Mouse (Mus musculus): ENCODE measurements around the gene Meis1. TPM values are rescaled to one million over a fixed set of nuclear protein-coding genes. Genes with fewer than 3 reads are reported as not detected.

Gene Meis1
- total and polyA plus RNA-seq, 3 experiments, result 0.64 to 4.3 (median 0.98) TPM

DNA sequence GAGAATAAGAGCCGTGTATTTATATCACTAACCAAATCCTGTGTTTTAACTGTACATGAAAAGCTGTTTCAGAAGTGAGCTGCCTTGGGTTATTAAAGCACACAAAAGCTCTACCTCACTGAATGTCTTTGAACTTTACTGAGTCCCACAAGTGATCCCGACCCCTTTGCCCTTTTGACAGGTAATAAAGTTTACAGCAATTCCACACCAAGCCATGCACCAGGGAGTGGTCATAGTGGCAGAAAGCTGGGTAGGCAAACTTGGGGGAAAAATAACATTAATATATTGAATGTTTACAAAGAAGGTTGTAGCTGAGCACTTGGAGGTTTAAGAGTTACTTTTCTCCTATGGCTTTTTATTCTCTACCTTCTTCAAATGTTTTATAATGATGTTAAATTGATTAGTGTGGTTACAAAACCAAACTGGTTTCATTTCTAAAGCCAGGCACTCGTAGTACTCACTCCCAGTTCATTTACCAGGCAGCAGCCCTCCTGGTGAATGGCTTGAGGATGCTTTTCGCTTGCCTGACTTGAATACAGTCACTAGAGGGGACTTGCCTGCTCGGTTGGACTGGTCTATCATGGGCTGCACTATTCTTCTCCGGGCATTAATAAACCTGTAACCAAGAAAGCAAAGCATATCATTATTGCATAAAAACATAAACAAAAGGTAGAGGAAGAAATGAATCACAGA lies 133.6 kb downstream of the Meis1 start:
- peaks cover 7% of the 10 kb centered on the region for H3K27me3 ChIP-seq (ENCODE audit: insufficient read depth, low read length)
- TF ChIP-seq GATA1 (IDR thresholded peaks at IDR 0.05; ENCODE audit: borderline replicate concordance, low read length) (no peak), TAL1 (conservative IDR thresholded peaks at IDR 0.05; ENCODE audit: low read depth, low read length) (no peak), CTCF (IDR thresholded peaks at IDR 0.05; ENCODE audit: low read depth, low read length) (no peak), GATA2 (IDR thresholded peaks at IDR 0.05; ENCODE audit: borderline replicate concordance, low read depth, low read length) (no peak)
- ATAC-seq (ENCODE audit: extremely low read depth, insufficient number of reproducible peaks, low FRiP score, poor library complexity, severe bottlenecking) (no peak), DNase-seq (ENCODE audit: low spot score) (no peak)
- no peaks in the 10 kb centered on the region for H3K9me3 ChIP-seq (replicated peaks)
- no peak overlapping the region for H3K4me3 ChIP-seq (ENCODE audit: low read depth, low read length)
- H3K36me3 ChIP-seq (replicated peaks), result no peaks in the 10 kb centered on the region
- H3K4me1 ChIP-seq (ENCODE audit: insufficient read depth, low read depth, low read length), result no peaks in the 10 kb centered on the region

DNA sequence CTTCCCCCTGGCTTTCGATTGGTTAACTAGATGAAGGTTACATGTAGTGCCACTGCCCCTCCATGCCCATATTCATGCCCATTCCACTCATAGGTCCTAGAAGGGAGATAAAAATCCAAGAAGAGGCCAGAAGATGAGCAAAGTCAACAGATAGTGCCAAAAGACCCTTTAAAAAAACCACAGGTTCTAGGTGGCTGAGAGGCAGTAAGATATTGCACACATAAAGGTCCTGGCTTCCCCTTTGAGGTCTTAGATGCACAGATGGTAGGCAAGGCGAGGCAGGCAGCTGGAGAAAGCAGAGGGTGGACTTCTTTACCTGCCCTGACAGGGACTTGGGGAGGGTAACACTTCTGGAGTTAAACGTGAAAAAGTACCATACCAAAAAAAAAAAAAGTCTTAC lies 134.8 kb downstream of the Meis1 start:
- H3K27me3 ChIP-seq (ENCODE audit: insufficient read depth, low read length), result peaks cover 7% of the 10 kb centered on the region
- H3K36me3 ChIP-seq (replicated peaks), result no peaks in the 10 kb centered on the region
- H3K4me1 ChIP-seq (ENCODE audit: insufficient read depth, low read depth, low read length), result no peaks in the 10 kb centered on the region
- ATAC-seq (ENCODE audit: extremely low read depth, insufficient number of reproducible peaks, low FRiP score, poor library complexity, severe bottlenecking) (no peak), DNase-seq (ENCODE audit: low spot score) (no peak)
- H3K9me3 ChIP-seq (replicated peaks), result no peaks in the 10 kb centered on the region
- no peak overlapping the region for H3K4me3 ChIP-seq (ENCODE audit: low read depth, low read length)
- TF ChIP-seq GATA1 (IDR thresholded peaks at IDR 0.05; ENCODE audit: borderline replicate concordance, low read length), result no peak
- no peak for TF ChIP-seq CTCF (IDR thresholded peaks at IDR 0.05; ENCODE audit: low read depth, low read length)
- no peak for TF ChIP-seq TAL1 (conservative IDR thresholded peaks at IDR 0.05; ENCODE audit: low read depth, low read length)
- no peak for TF ChIP-seq GATA2 (IDR thresholded peaks at IDR 0.05; ENCODE audit: borderline replicate concordance, low read depth, low read length)
- no peak for TF ChIP-seq POLR2AphosphoS5 (IDR thresholded peaks at IDR 0.05; ENCODE audit: insufficient replicate concordance, low read depth, low read length)

DNA sequence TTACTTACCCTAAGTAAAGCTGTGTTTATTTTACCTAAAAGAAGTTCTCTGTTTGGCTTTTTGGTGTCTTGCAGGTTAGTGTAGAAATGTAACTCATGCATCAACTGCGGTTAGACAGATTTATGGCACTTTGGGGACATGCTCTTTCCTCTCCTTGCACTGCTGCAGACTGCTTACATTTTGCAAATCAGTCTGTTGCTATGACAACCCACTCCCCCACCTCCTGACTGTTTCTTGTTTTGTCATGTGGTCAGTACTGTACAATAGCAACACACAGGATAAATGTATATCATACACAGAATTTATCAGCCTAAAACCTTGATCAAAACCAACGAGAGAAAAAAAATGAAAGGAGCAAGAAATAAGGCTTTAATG lies 135.3 kb downstream of the Meis1 start:
- Histone ChIP-seq H3K27me3 (ENCODE audit: insufficient read depth, low read length) (peaks cover 7% of the 10 kb centered on the region), H3K4me1 (ENCODE audit: insufficient read depth, low read depth, low read length) (no peaks in the 10 kb centered on the region), H3K4me3 (ENCODE audit: low read depth, low read length) (no peak overlapping the region), H3K36me3 (replicated peaks) (no peaks in the 10 kb centered on the region), H3K9me3 (replicated peaks) (no peaks in the 10 kb centered on the region)
- no peak for ATAC-seq (ENCODE audit: extremely low read depth, insufficient number of reproducible peaks, low FRiP score, poor library complexity, severe bottlenecking)
- no peak for TF ChIP-seq CTCF (IDR thresholded peaks at IDR 0.05; ENCODE audit: low read depth, low read length)
- no peak for TF ChIP-seq GATA2 (IDR thresholded peaks at IDR 0.05; ENCODE audit: borderline replicate concordance, low read depth, low read length)
- no peak for TF ChIP-seq TAL1 (conservative IDR thresholded peaks at IDR 0.05; ENCODE audit: low read depth, low read length)
- no peak for TF ChIP-seq POLR2AphosphoS5 (IDR thresholded peaks at IDR 0.05; ENCODE audit: insufficient replicate concordance, low read depth, low read length)
- TF ChIP-seq GATA1 (IDR thresholded peaks at IDR 0.05; ENCODE audit: borderline replicate concordance, low read length), result no peak
- no peak for DNase-seq (ENCODE audit: low spot score)

DNA sequence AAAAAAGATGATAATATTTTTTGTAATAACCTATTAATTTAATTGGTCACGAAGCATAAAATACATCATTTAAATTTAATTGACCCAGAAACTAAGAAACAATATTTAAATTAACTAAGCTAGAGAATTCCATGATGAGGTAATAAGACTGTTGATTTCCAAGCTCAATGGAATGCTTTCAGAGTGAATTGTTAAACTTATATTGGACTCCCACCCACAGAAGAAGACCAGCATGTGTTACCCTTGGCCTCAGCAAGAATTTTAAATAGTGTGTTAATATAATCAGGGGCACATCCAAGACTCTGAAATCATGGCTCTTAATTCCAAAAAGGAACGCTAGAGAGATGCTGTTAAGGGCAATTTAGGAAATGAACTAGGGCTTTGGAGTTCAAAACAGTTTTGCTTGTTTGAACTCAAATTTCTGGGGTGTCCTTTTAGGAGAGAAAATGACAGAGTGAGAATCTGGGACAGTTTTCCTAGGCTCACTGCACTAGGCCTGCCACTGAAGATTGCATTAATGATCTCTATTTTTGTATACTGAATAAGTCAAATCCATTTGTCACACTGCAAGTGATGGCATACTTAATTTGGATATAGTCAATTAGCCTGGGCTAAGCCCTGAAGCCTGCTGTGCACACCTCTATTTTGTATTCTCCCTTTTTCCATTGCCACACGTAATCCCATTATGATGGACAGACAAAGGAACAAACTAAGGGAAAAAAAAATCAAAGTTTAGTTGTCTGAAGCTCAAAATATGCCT lies 135.9 kb downstream of the Meis1 start:
- H3K4me3 ChIP-seq (ENCODE audit: low read depth, low read length), result no peak overlapping the region
- no peak for TF ChIP-seq POLR2AphosphoS5 (IDR thresholded peaks at IDR 0.05; ENCODE audit: insufficient replicate concordance, low read depth, low read length)
- TF ChIP-seq CTCF (IDR thresholded peaks at IDR 0.05; ENCODE audit: low read depth, low read length), result no peak
- no peak for TF ChIP-seq GATA2 (IDR thresholded peaks at IDR 0.05; ENCODE audit: borderline replicate concordance, low read depth, low read length)
- no peak for TF ChIP-seq TAL1 (conservative IDR thresholded peaks at IDR 0.05; ENCODE audit: low read depth, low read length)
- TF ChIP-seq GATA1 (IDR thresholded peaks at IDR 0.05; ENCODE audit: borderline replicate concordance, low read length), result no peak
- peaks cover 10% of the 10 kb centered on the region for H3K27me3 ChIP-seq (ENCODE audit: insufficient read depth, low read length)
- H3K9me3 ChIP-seq (replicated peaks), result no peaks in the 10 kb centered on the region
- H3K36me3 ChIP-seq (replicated peaks), result no peaks in the 10 kb centered on the region
- DNase-seq (ENCODE audit: low spot score) (no peak), ATAC-seq (ENCODE audit: extremely low read depth, insufficient number of reproducible peaks, low FRiP score, poor library complexity, severe bottlenecking) (no peak)
- peaks cover 3% of the 10 kb centered on the region; the same call in 1 of the 2 replicates for H3K4me1 ChIP-seq (ENCODE audit: insufficient read depth, low read depth, low read length)

DNA sequence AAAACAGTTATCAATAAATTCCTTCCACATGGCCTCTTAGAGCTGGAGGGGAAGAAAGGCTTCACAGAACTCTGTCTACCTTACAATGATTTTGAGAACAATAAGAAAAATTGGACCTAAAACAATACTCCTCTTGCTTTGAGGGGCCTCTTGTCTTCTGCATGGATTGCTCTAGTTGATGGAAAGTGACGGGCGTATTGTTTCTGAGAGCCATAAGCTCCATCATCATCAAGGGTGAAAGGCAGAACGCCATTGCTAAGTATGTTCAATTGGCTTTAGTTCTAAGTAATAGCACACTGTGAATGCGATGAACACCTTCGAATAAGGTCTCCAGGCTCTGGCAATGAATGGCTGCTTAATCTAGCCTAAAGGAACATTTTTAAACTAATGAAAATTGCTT lies 136.5 kb downstream of the Meis1 start:
- TF ChIP-seq GATA2 (IDR thresholded peaks at IDR 0.05; ENCODE audit: borderline replicate concordance, low read depth, low read length), result no peak
- no peak for TF ChIP-seq GATA1 (IDR thresholded peaks at IDR 0.05; ENCODE audit: borderline replicate concordance, low read length)
- TF ChIP-seq POLR2AphosphoS5 (IDR thresholded peaks at IDR 0.05; ENCODE audit: insufficient replicate concordance, low read depth, low read length), result no peak
- TF ChIP-seq TAL1 (conservative IDR thresholded peaks at IDR 0.05; ENCODE audit: low read depth, low read length), result no peak
- TF ChIP-seq CTCF (IDR thresholded peaks at IDR 0.05; ENCODE audit: low read depth, low read length), result no peak
- ATAC-seq (ENCODE audit: extremely low read depth, insufficient number of reproducible peaks, low FRiP score, poor library complexity, severe bottlenecking), result no peak

DNA sequence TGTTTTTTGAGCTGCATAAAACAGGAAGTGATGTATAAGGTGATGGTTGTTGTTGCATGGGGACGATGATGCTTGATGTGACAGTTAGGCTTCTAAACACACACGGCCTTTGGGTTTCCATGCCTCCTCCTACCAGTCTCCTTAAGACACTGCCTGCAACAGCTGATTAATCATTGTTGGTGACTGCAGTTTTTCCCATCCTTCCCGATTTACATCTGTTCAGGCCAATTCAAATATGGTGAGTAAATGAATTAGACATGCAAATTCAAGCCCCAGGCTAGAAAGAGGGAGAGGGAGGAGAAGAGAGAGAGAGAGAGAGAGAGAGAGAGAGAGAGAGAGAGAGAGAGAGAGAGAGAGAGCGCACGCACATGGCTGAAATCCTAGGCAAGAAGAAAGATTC lies 138.0 kb downstream of the Meis1 start:
- ATAC-seq (ENCODE audit: extremely low read depth, insufficient number of reproducible peaks, low FRiP score, poor library complexity, severe bottlenecking) (no peak), DNase-seq (ENCODE audit: low spot score) (no peak)
- H3K36me3 ChIP-seq (replicated peaks), result no peaks in the 10 kb centered on the region
- no peak overlapping the region for H3K4me3 ChIP-seq (ENCODE audit: low read depth, low read length)
- peaks cover 8% of the 10 kb centered on the region; the same call in 1 of the 2 replicates for H3K4me1 ChIP-seq (ENCODE audit: insufficient read depth, low read depth, low read length)
- no peaks in the 10 kb centered on the region for H3K9me3 ChIP-seq (replicated peaks)
- no peak for TF ChIP-seq POLR2AphosphoS5 (IDR thresholded peaks at IDR 0.05; ENCODE audit: insufficient replicate concordance, low read depth, low read length)
- TF ChIP-seq TAL1 (conservative IDR thresholded peaks at IDR 0.05; ENCODE audit: low read depth, low read length), result no peak
- no peak for TF ChIP-seq GATA2 (IDR thresholded peaks at IDR 0.05; ENCODE audit: borderline replicate concordance, low read depth, low read length)
- TF ChIP-seq GATA1 (IDR thresholded peaks at IDR 0.05; ENCODE audit: borderline replicate concordance, low read length), result no peak
- no peak for TF ChIP-seq CTCF (IDR thresholded peaks at IDR 0.05; ENCODE audit: low read depth, low read length)
- peaks cover 25% of the 10 kb centered on the region for H3K27me3 ChIP-seq (ENCODE audit: insufficient read depth, low read length)

More for the DNA sequence above, 136.5 kb downstream of the Meis1 start:
- Histone ChIP-seq H3K27me3 (ENCODE audit: insufficient read depth, low read length) (peaks cover 10% of the 10 kb centered on the region), H3K4me3 (ENCODE audit: low read depth, low read length) (no peak overlapping the region), H3K9me3 (replicated peaks) (no peaks in the 10 kb centered on the region), H3K36me3 (replicated peaks) (no peaks in the 10 kb centered on the region), H3K4me1 (ENCODE audit: insufficient read depth, low read depth, low read length) (peaks cover 5% of the 10 kb centered on the region; the same call in 1 of the 2 replicates)
- DNase-seq (ENCODE audit: low spot score), result no peak
